Mouse (Mus musculus) midbrain, embryonic 15.5 days (tissue): ENCODE data around the gene Nrap. TPM values are rescaled to one million over a fixed set of nuclear protein-coding genes. Genes with fewer than 3 reads are reported as not detected.

Source experiments
- ATAC-seq: fragments of 200-750 bp; cut with Nextera tagmentation; replicated peaks from 2 replicates; pipeline ENCODE4 v1.8.0; 2017; ENCODE audit warnings: moderate TSS enrichment
- H3K27ac ChIP-seq: fragments of 300-500 bp; sonication (generic); 2 replicates; pipeline ENCODE4 v1.5.1; 2015; ENCODE audit warnings: mild to moderate bottlenecking, inconsistent platforms
- H3K27me3 ChIP-seq: fragments of 300-500 bp; sonication (generic); replicated peaks from 2 replicates; pipeline ENCODE4 v1.6.1; 2015; ENCODE audit warnings: inconsistent platforms
- H3K36me3 ChIP-seq: fragments of 300-500 bp; sonication (generic); replicated peaks from 2 replicates; pipeline ENCODE4 v1.6.1; 2015; ENCODE audit warnings: inconsistent platforms
- H3K4me1 ChIP-seq: fragments of 300-500 bp; sonication (generic); 2 replicates; pipeline ENCODE4 v1.6.1; 2015; ENCODE audit warnings: inconsistent platforms
- H3K4me2 ChIP-seq: fragments of 300-500 bp; sonication (generic); 2 replicates; pipeline ENCODE4 v1.6.1; 2015; ENCODE audit warnings: inconsistent platforms, mild to moderate bottlenecking, moderate library complexity
- H3K4me3 ChIP-seq: fragments of 300-500 bp; sonication (generic); 2 replicates; pipeline ENCODE4 v1.5.1; 2015; ENCODE audit warnings: mild to moderate bottlenecking, inconsistent platforms
- H3K9ac ChIP-seq: fragments of 300-500 bp; sonication (generic); 2 replicates; pipeline ENCODE4 v1.6.1; 2015; ENCODE audit warnings: mild to moderate bottlenecking, inconsistent platforms
- H3K9me3 ChIP-seq: fragments of 300-500 bp; sonication (generic); 2 replicates; pipeline ENCODE4 v1.6.1; 2016; ENCODE audit warnings: inconsistent platforms
- WGBS: fragments of 180-500 bp; shearing (Covaris S2); methylation state at CpG from one replicate; pipeline ENCODE4 v1.1.7; 2015; ENCODE audit warnings: mixed read lengths; 5-methylcytosine and 5-hydroxymethylcytosine counted together
- polyA plus RNA-seq: library from polyadenylated mRNA; unstranded; fragments of >200 nt; fragmentation: Nextera tagmentation; extraction: Ambion mirVana; gene quantifications from 2 replicates; pipeline ENCODE4 v1.2.1, GENCODE M21; 2015

Nrap gene
- polyA plus RNA-seq, 1 experiment from 2014 or later: 0.49 TPM

DNA sequence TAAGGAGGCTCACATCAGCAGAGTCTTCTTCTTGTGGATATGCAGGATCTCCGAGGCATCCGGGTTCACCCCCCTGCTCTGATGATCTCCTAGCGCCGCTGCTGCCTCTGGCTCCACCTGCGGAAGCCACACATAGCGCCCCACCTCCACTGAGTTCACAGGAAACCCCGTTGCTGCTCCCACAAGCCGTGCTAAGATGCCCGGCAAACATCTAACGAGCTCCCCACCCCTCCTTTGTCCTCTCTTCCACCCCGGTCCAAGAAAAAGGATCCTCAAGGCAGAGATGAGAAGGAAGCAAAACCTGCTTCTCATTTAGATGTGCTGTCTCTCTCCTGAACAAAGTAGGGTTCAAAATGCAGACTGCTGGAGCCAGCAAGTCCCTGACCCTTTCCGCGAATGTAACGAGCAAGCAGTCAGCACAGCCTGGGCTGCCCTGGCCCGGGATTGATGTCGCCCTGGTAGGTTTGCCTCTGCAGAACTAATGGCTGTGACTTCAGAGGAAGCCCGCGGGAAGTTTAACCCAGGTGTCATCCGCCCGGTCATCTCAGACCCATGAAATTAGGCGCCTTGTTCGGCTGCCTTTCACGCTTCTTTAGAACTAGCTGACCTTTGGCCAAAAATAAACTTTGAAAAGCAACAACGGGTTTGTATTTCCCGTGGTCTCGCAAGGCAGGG lies 69.5 kb downstream of the Nrap start:
- peaks cover 19% of the 10 kb centered on the region for H3K4me1 ChIP-seq
- no peak overlapping the region for H3K4me3 ChIP-seq
- 24% methylated on average over 26 of the region's 26 CpGs for WGBS
- H3K9me3 ChIP-seq: no peaks in the 10 kb centered on the region
- 0 out of 2 replicates have a peak overlapping the region, but pooled peaks have one; percentile 31 for H3K27ac ChIP-seq
- H3K36me3 ChIP-seq: no peaks in the 10 kb centered on the region
- H3K27me3 ChIP-seq: no peaks in the 10 kb centered on the region
- no peak overlapping the region for H3K9ac ChIP-seq
- peak; percentile 60 for ATAC-seq
- peak overlapping the region; percentile 37 for H3K4me2 ChIP-seq

DNA sequence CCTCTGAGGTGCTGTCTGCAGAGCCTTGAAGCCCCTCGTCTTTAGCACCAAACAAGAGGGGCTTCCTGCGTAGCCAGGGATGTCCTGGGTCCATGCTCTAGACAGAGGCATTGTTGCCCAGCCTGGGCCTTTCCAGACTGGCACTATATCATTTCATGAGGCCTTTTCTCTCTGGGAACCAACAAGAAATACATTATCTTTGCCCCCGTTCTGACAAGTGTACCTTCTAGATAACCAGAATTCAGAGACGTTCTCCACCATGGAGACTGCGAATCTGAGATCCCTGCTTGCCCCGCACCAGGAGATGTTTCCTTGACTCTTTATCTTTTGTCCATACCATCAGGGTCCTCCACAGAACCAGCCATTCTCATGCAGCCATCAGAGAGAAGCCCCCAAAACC lies 70.2 kb downstream of the Nrap start:
- 0 out of 2 replicates have a peak overlapping the region, but pooled peaks have one; percentile 37 for H3K4me2 ChIP-seq
- 88% methylated on average over 6 of the region's 6 CpGs for WGBS

DNA sequence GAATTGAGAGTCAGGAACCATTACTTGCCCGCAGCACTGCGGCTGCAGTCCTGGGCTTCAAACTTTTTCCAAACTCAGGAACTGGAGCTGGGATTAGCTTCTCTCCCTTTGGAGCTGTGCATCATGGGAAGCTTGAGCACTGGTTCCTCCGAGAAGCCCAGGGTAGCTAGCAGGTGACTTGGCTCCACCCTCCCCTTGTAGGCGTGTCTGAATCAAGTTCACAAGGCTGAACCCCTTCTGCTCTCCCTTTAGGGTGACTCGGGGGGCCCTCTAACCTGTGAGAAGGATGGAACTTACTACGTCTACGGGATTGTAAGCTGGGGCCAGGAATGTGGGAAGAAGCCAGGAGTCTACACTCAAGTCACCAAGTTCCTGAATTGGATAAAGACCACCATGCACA lies 70.6 kb downstream of the Nrap start:
- H3K9ac ChIP-seq: no peak overlapping the region
- no peaks in the 10 kb centered on the region for H3K36me3 ChIP-seq
- H3K27ac ChIP-seq: no peak overlapping the region
- H3K27me3 ChIP-seq: no peaks in the 10 kb centered on the region
- H3K9me3 ChIP-seq: no peaks in the 10 kb centered on the region
- ATAC-seq: no peak
- peaks cover 19% of the 10 kb centered on the region for H3K4me1 ChIP-seq
- no peak overlapping the region for H3K4me2 ChIP-seq
- whole genome bisulfite sequencing: 93% methylated on average over 7 of the region's 7 CpGs
- no peak overlapping the region for H3K4me3 ChIP-seq

More for the DNA sequence above, 70.2 kb downstream of the Nrap start:
- no peaks in the 10 kb centered on the region for H3K9me3 ChIP-seq
- H3K4me1 ChIP-seq: peaks cover 19% of the 10 kb centered on the region
- H3K27me3 ChIP-seq: no peaks in the 10 kb centered on the region
- no peak for ATAC-seq
- H3K27ac ChIP-seq: 0 out of 2 replicates have a peak overlapping the region, but pooled peaks have one; percentile 20
- H3K4me3 ChIP-seq: no peak overlapping the region
- H3K36me3 ChIP-seq: no peaks in the 10 kb centered on the region
- H3K9ac ChIP-seq: no peak overlapping the region

DNA sequence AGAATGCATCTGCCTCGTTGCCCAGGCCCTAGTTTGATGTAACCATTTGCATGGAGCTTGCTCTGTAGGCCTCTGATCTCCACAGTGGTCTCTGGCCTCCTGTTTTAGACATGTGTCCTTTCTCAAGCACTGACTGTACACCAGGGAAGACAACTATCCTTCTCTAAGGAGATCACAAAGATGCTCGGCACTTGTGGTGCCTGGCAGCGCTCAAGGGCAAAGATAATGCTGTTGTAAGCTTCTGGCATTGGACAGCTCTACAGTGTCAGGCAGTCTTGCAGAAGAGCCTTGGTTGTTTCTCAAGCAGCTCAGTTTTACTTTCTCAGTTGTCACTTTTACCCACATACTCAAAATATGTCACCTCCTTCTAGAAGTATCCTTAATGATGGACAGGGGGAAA lies 73.3 kb downstream of the Nrap start:
- no peak for ATAC-seq
- H3K36me3 ChIP-seq: no peaks in the 10 kb centered on the region

DNA sequence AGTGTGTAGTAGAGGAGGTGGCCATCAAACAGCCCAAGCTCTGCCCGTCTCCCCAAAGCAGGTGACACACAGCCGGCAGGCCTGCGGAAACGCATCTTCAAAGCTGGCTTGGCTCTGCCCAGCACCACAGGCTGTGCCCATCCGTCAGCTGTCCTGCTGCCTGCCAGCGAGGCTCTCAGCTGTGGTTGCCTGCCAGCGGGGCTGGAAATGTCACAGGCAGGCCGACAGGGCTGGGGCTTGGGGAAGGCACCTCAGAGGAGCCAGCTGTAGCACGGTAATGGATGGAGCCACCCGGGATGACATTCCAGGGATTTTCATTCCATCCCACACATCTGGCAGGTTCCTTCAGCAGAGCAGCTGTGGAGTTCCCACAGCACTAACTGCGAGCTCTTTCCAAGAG lies 89.0 kb downstream of the Nrap start:
- Histone ChIP-seq H3K4me2 (no peak overlapping the region), H3K4me3 (no peak overlapping the region), H3K27me3 (no peaks in the 10 kb centered on the region), H3K9me3 (no peaks in the 10 kb centered on the region), H3K27ac (no peak overlapping the region), H3K4me1 (no peaks in the 10 kb centered on the region), H3K36me3 (no peaks in the 10 kb centered on the region), H3K9ac (no peak overlapping the region)
- no peak for ATAC-seq
- WGBS: 77% methylated on average over 11 of the region's 11 CpGs

More for the DNA sequence above, 73.3 kb downstream of the Nrap start:
- Histone ChIP-seq H3K4me2 (no peak overlapping the region), H3K9ac (no peak overlapping the region), H3K27ac (no peak overlapping the region), H3K9me3 (no peaks in the 10 kb centered on the region), H3K4me1 (peaks cover 13% of the 10 kb centered on the region), H3K27me3 (no peaks in the 10 kb centered on the region), H3K4me3 (no peak overlapping the region)
- 77% methylated on average over 3 of the region's 3 CpGs for WGBS

DNA sequence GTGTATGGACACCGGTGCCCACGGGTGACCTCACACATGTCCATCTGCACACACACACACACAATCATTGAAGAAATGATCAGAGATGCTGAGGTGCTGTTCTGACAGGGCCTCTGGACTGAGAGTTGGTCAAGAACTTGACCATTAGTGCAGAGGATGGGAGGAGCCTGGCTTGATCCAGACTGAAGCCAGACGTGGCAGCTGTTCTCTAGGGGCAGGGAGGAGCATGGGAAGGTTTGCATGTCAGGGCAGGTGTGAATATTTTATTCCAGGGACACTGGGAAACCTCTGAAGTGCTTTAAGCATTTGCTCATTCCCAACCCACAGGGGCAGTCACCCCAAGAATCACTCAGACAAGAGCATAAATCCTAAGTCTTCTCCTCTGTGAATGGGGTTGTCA lies 92.6 kb downstream of the Nrap start:
- no peak for ATAC-seq
- no peak overlapping the region for H3K4me3 ChIP-seq
- no peaks in the 10 kb centered on the region for H3K27me3 ChIP-seq
- no peaks in the 10 kb centered on the region for H3K9me3 ChIP-seq
- H3K9ac ChIP-seq: no peak overlapping the region
- no peaks in the 10 kb centered on the region for H3K36me3 ChIP-seq
- no peak overlapping the region for H3K4me2 ChIP-seq
- H3K27ac ChIP-seq: no peak overlapping the region
- 69% methylated on average over 3 of the region's 3 CpGs for WGBS
- H3K4me1 ChIP-seq: peaks cover 11% of the 10 kb centered on the region

DNA sequence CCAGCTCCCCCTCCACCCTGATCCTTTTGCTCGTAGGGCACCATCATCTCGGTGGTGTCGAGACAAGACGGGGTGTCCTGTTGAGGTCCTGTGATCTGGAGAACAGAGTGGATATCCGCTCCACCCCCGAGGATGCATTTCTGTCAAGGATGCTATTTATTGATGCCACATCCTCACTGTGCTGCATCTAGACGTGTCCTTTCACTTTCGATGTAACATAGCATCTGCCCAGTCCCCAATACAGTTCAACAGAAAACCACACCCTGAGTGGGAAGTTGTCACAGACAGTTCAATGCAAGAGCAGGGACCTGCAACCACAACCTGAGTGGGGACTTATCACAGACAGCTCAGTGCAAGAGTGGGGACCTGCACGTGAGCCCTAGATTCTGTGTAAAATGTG lies 93.2 kb downstream of the Nrap start:
- H3K27me3 ChIP-seq: no peaks in the 10 kb centered on the region
- 63% methylated on average over 9 of the region's 9 CpGs for WGBS
- no peak for ATAC-seq
- H3K4me2 ChIP-seq: no peak overlapping the region
- H3K9me3 ChIP-seq: no peaks in the 10 kb centered on the region
- no peak overlapping the region for H3K9ac ChIP-seq
- no peaks in the 10 kb centered on the region for H3K36me3 ChIP-seq
- H3K27ac ChIP-seq: no peak overlapping the region
- H3K4me1 ChIP-seq: peaks cover 17% of the 10 kb centered on the region
- no peak overlapping the region for H3K4me3 ChIP-seq

DNA sequence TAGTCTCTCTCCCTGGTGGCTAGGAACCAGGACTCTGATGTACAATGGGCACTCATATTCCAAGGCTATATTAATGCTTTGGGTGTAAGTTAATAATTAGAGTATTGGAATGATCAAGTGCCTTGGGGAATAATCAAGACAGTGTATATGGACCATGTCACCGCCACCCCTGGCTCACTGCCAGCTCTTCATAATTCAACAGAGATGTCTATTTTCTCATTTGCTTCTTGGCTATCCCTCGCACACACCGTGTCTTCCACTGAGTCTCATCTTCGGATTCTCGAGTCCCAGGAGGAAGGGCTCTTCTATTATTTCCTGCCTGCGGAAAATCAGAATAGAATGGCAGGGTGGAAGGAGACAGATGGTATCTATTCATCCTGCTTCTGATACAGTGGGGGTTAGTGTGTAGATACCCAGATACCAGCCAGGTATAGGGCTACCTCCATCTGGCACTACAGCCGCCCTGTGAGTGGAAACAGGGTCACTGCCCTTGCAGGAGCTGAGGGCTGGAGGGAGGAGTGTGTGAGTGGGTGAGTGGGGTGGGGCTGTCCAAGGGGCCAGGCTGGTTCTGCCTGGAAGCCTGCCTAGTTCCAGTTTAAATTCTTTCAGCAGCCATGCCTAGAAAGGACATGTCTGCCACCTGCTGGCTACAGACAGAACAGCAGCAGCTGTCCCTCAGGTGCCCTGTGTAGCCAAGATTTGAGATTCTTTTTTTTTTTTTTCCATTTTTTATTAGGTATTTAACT lies 95.0 kb downstream of the Nrap start:
- Histone ChIP-seq H3K27ac (peak overlapping the region; percentile 48; the same call in 1 of the 2 replicates), H3K9me3 (no peaks in the 10 kb centered on the region), H3K4me1 (peaks cover 26% of the 10 kb centered on the region), H3K4me2 (no peak overlapping the region), H3K9ac (no peak overlapping the region), H3K27me3 (no peaks in the 10 kb centered on the region), H3K36me3 (no peaks in the 10 kb centered on the region), H3K4me3 (no peak overlapping the region)
- 32% methylated on average over 7 of the region's 7 CpGs for WGBS
- ATAC-seq: peak; percentile 81

DNA sequence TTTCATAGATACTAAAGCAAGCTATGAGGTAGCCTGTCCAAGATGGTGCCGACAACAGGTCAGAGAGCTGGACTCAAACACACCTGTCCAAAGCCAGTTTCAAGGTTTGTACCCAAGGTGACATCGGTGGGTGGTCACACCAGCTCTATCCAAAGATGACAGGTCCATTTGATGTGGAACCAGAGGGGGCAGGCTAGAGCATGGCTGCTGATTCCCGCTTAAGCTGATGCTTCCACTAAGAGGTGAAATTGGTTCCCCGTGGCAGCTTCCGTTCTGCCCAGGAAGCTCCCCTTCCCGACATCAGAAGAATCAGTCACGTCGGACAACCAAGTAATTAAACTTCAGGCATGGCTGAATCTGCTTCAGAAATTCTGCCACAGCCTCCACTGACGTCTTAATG lies 97.5 kb downstream of the Nrap start:
- Histone ChIP-seq H3K4me3 (no peak overlapping the region), H3K27ac (no peak overlapping the region), H3K9ac (no peak overlapping the region), H3K4me1 (peaks cover 26% of the 10 kb centered on the region), H3K9me3 (no peaks in the 10 kb centered on the region), H3K27me3 (no peaks in the 10 kb centered on the region), H3K36me3 (no peaks in the 10 kb centered on the region), H3K4me2 (no peak overlapping the region)
- ATAC-seq: no peak
- 51% methylated on average over 9 of the region's 9 CpGs for WGBS

DNA sequence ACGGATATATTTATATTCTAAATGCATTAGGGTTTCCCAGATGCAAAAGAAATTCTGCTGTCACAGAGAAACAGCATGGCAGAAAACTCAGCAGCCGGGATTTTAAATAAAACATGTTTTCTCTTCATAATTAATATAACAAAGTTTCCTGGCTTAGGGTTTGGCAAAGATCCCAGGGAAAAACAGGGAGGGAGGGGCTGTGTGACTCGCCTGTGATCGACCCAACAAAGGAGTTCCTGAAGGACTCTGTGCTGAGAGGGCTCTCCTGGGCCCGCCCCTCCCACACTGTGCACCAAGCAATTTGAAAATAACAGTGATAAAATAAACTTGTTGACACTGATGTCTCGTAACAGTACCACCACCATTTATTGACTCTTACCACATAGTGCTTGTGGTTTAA lies 97.9 kb downstream of the Nrap start:
- WGBS: 58% methylated on average over 6 of the region's 6 CpGs
- Histone ChIP-seq H3K4me2 (no peak overlapping the region), H3K27ac (0 out of 2 replicates have a peak overlapping the region, but pooled peaks have one; percentile 51), H3K9me3 (no peaks in the 10 kb centered on the region), H3K4me3 (no peak overlapping the region), H3K4me1 (peaks cover 26% of the 10 kb centered on the region), H3K36me3 (no peaks in the 10 kb centered on the region), H3K9ac (no peak overlapping the region), H3K27me3 (no peaks in the 10 kb centered on the region)
- no peak; the same call in 1 of the 2 replicates for ATAC-seq

DNA sequence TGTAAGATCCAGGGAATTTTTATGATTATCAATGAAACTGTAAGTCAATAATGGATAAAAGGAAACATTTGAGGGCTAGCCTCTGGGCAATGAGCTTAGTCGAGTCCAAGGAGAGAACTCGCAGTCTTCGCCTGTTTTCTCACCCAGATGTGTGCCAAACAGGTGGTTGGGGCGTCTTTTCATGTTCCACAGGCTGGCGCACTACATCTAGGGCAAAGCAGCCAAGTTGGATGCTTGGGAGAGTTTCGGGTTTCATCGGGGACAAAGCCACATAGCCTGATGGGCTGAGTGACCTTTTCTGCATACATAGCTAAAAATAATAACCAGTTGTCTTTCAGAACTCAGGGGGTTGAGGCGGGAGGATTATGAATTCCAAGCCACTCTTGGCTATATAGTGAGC lies 100.2 kb downstream of the Nrap start:
- Histone ChIP-seq H3K36me3 (no peaks in the 10 kb centered on the region), H3K9me3 (no peaks in the 10 kb centered on the region), H3K27ac (no peak overlapping the region), H3K4me3 (no peak overlapping the region), H3K9ac (no peak overlapping the region), H3K27me3 (no peaks in the 10 kb centered on the region), H3K4me2 (no peak overlapping the region), H3K4me1 (peaks cover 22% of the 10 kb centered on the region)
- WGBS: 90% methylated on average over 8 of the region's 8 CpGs
- no peak for ATAC-seq

DNA sequence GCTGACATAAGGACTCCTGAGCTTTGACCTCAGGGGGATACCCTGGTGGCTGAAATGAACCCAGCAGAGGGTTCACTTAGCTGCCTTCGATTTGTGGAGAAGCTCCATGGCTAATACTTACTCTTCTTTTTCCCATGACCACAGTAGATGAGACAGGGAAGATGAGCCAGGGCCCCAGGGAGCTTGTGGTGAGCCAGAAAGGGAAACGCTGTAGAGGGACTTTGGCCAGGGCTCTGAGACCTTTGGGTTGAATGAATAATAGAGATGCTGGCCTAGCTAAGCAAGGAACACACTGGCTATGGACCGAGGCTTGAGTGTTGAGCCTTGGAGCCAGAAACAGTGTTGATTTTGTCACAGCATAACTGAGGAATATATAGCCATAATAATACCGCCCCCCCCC lies 101.4 kb downstream of the Nrap start:
- Histone ChIP-seq H3K4me1 (peaks cover 21% of the 10 kb centered on the region; the same call in 1 of the 2 replicates), H3K4me3 (no peak overlapping the region), H3K27me3 (no peaks in the 10 kb centered on the region), H3K9ac (no peak overlapping the region), H3K36me3 (no peaks in the 10 kb centered on the region), H3K27ac (no peak overlapping the region), H3K4me2 (no peak overlapping the region), H3K9me3 (no peaks in the 10 kb centered on the region)
- 72% methylated on average over 4 of the region's 4 CpGs for WGBS
- ATAC-seq: no peak
